ENCODE assay signal across 8 mouse cellular contexts in the genomic region with DNA sequence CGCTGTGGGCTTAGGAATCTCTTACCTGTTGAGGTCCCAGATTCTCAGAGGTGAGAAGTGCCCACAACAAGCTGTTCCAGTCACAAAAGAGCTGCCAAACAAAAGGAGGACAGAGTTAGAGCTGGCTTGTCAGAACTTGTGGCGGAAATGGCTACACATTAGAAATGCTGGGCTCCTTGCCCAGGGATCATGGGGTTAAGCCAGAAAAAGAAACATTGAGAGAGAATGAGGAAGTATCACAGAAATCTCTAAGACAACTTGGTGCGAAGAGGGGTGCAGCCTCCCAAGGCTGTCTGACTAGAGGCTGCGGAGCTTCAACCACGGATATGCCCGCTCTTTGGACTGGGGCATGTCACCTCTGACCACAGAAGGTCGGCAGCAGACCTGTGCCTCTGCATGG. TPM values are rescaled to one million over a fixed set of nuclear protein-coding genes. Genes with fewer than 3 reads are reported as not detected.
DNase-seq lines count a peak whose midpoint lies in the region; ATAC-seq and TF ChIP-seq lines count a peak whose summit lies in the region.

No protein-coding gene starts in this region.

- DNase-seq in kidney, adult 2 months, result peak; percentile 84
- DNase-seq in brain, adult 2 months (ENCODE audit: low read depth, low spot score), result peak; percentile 59
- DNase-seq in kidney, postnatal 0 days (ENCODE audit: low spot score), result peak; percentile 74
- peak; percentile 30 for DNase-seq in ovary, postnatal 14 days (ENCODE audit: low spot score)
- no peak for DNase-seq in embryo, embryonic 9.5 days (ENCODE audit: extremely low spot score)
- DNase-seq in midbrain, embryonic 14.5 days, result no peak
- DNase-seq in liver, embryonic 11.5 days (ENCODE audit: low spot score), result no peak

- no peak overlapping the region for H3K9ac ChIP-seq in kidney, embryonic 15.5 days
- H3K9ac ChIP-seq in kidney, postnatal 0 days (ENCODE audit: low read depth, low read length), result no peak overlapping the region
- no peak overlapping the region for H3K9ac ChIP-seq in midbrain, embryonic 14.5 days (replicated peaks; ENCODE audit: low read length)
- H3K9ac ChIP-seq in liver, embryonic 11.5 days (ENCODE audit: low read depth, low read length), result no peak overlapping the region

- no peak overlapping the region for H3K4me3 ChIP-seq in kidney, adult 2 months (ENCODE audit: insufficient read depth, low read depth, low read length)
- no peak overlapping the region for H3K4me3 ChIP-seq in kidney, embryonic 15.5 days (replicated peaks)
- H3K4me3 ChIP-seq in kidney, postnatal 0 days (replicated peaks; ENCODE audit: low read depth, low read length), result no peak overlapping the region
- H3K4me3 ChIP-seq in midbrain, embryonic 14.5 days (replicated peaks; ENCODE audit: low read depth, low read length), result no peak overlapping the region
- no peak overlapping the region for H3K4me3 ChIP-seq in liver, embryonic 11.5 days (ENCODE audit: low read depth, low read length)

- H3K27me3 ChIP-seq in kidney, adult 2 months (replicated peaks; ENCODE audit: control insufficient read depth, insufficient read depth, low read length), result no peaks in the 10 kb centered on the region
- H3K27me3 ChIP-seq in kidney, embryonic 15.5 days, result no peaks in the 10 kb centered on the region
- H3K27me3 ChIP-seq in kidney, postnatal 0 days (ENCODE audit: insufficient read depth, low read length), result no peaks in the 10 kb centered on the region
- H3K27me3 ChIP-seq in midbrain, embryonic 14.5 days (ENCODE audit: control insufficient read depth, insufficient read depth, low read length), result 0 out of 2 replicates have a peak, but pooled peaks cover 4% of the 10 kb centered on the region
- H3K27me3 ChIP-seq in liver, embryonic 11.5 days (replicated peaks; ENCODE audit: control insufficient read depth, insufficient read depth, low read length), result no peaks in the 10 kb centered on the region

- H3K27ac ChIP-seq in kidney, adult 2 months (ENCODE audit: insufficient read depth, low read depth, low read length), result no peak overlapping the region
- no peak overlapping the region for H3K27ac ChIP-seq in kidney, embryonic 15.5 days
- no peak overlapping the region for H3K27ac ChIP-seq in kidney, postnatal 0 days
- H3K27ac ChIP-seq in midbrain, embryonic 14.5 days (replicated peaks; ENCODE audit: low read depth, low read length), result no peak overlapping the region
- H3K27ac ChIP-seq in liver, embryonic 11.5 days (ENCODE audit: low read depth, low read length), result no peak overlapping the region

- WGBS in kidney, adult 2 months, result 33% methylated on average over 7 of the region's 7 CpGs
- WGBS in kidney, embryonic 15.5 days, result 69% methylated on average over 7 of the region's 7 CpGs
- WGBS in kidney, postnatal 0 days, result 51% methylated on average over 7 of the region's 7 CpGs
- WGBS in midbrain, embryonic 14.5 days, result 84% methylated on average over 7 of the region's 7 CpGs
- WGBS in liver, embryonic 11.5 days, result 62% methylated on average over 7 of the region's 7 CpGs

- no peaks in the 10 kb centered on the region for H3K36me3 ChIP-seq in kidney, adult 2 months (ENCODE audit: control insufficient read depth, insufficient read depth, low read length)
- H3K36me3 ChIP-seq in kidney, embryonic 15.5 days, result peaks cover 16% of the 10 kb centered on the region
- H3K36me3 ChIP-seq in kidney, postnatal 0 days (ENCODE audit: insufficient read depth, low read length), result no peaks in the 10 kb centered on the region
- peaks cover 8% of the 10 kb centered on the region; the same call in 1 of the 2 replicates for H3K36me3 ChIP-seq in midbrain, embryonic 14.5 days (ENCODE audit: control insufficient read depth, insufficient read depth, low read length)
- H3K36me3 ChIP-seq in liver, embryonic 11.5 days (ENCODE audit: control insufficient read depth, insufficient read depth, low read length), result no peaks in the 10 kb centered on the region

- ATAC-seq in kidney, embryonic 15.5 days (replicated peaks; ENCODE audit: low FRiP score), result no peak
- ATAC-seq in kidney, postnatal 0 days (replicated peaks; ENCODE audit: low FRiP score, low read depth), result no peak; the same call in 1 of the 2 replicates
- no peak for ATAC-seq in midbrain, embryonic 14.5 days (ENCODE audit: low FRiP score, low TSS enrichment)
- ATAC-seq in liver, embryonic 11.5 days (replicated peaks; ENCODE audit: low FRiP score), result no peak

- TF ChIP-seq CTCF in kidney, adult 2 months (conservative IDR thresholded peaks at IDR 0.05; ENCODE audit: insufficient read depth, insufficient read length, low read depth, low read length), result no peak
- TF ChIP-seq CTCF in kidney, postnatal 0 days (IDR thresholded peaks at IDR 0.05; ENCODE audit: low read depth), result no peak

- no peaks in the 10 kb centered on the region for H3K9me3 ChIP-seq in kidney, embryonic 15.5 days (replicated peaks)
- no peaks in the 10 kb centered on the region for H3K9me3 ChIP-seq in kidney, postnatal 0 days (replicated peaks; ENCODE audit: low read length)
- H3K9me3 ChIP-seq in midbrain, embryonic 14.5 days (ENCODE audit: control insufficient read depth, low read length), result no peaks in the 10 kb centered on the region
- no peaks in the 10 kb centered on the region for H3K9me3 ChIP-seq in liver, embryonic 11.5 days (ENCODE audit: control insufficient read depth, low read length)

- peaks cover 3% of the 10 kb centered on the region; the same call in 1 of the 2 replicates for H3K4me1 ChIP-seq in kidney, adult 2 months (ENCODE audit: control insufficient read depth, insufficient read depth, low read length)
- H3K4me1 ChIP-seq in kidney, embryonic 15.5 days, result peaks cover 14% of the 10 kb centered on the region
- no peaks in the 10 kb centered on the region; the same call in 1 of the 2 replicates for H3K4me1 ChIP-seq in kidney, postnatal 0 days (replicated peaks; ENCODE audit: insufficient read depth, low read length)
- H3K4me1 ChIP-seq in midbrain, embryonic 14.5 days (ENCODE audit: control insufficient read depth, insufficient read depth, low read length), result peaks cover 10% of the 10 kb centered on the region
- H3K4me1 ChIP-seq in liver, embryonic 11.5 days (replicated peaks; ENCODE audit: control insufficient read depth, insufficient read depth, low read length), result peaks cover 5% of the 10 kb centered on the region

- TF ChIP-seq POLR2A in kidney, adult 2 months (IDR thresholded peaks at IDR 0.05; ENCODE audit: low read depth, low read length), result no peak

- no peak overlapping the region for H3K4me2 ChIP-seq in kidney, embryonic 15.5 days
- no peak overlapping the region for H3K4me2 ChIP-seq in kidney, postnatal 0 days (ENCODE audit: low read length)
- H3K4me2 ChIP-seq in midbrain, embryonic 14.5 days (ENCODE audit: low read length), result no peak overlapping the region
- no peak overlapping the region for H3K4me2 ChIP-seq in liver, embryonic 11.5 days

RNA-seq across cellular contexts. Expression of a gene that starts 31.3 kb away (rescaled TPM):
- 10.9 and 16.3 TPM in 2 replicates for polyA plus RNA-seq in kidney, adult 2 months (2012; rRNA removed)
- polyA plus RNA-seq in kidney, embryonic 15.5 days (2015; fragmentation: Nextera tagmentation; extraction: Ambion mirVana), result 48.9 and 53.3 TPM in 2 replicates
- polyA plus RNA-seq in kidney, postnatal 0 days (2015; fragmentation: Nextera tagmentation; extraction: Ambion mirVana), result 48.6 and 49.2 TPM in 2 replicates
- polyA plus RNA-seq in midbrain, embryonic 14.5 days (2014; fragmentation: Nextera tagmentation; extraction: Ambion mirVana), result 57.0 and 68.6 TPM in 2 replicates
- polyA plus RNA-seq in liver, embryonic 11.5 days (2014; fragmentation: Nextera tagmentation; extraction: Ambion mirVana), result 34.7 and 36.8 TPM in 2 replicates

RNA-seq across cellular contexts. Expression of a gene that starts 31.4 kb away (rescaled TPM):
- polyA plus RNA-seq in kidney, adult 2 months (2012; rRNA removed), result 12.6 and 13.3 TPM in 2 replicates
- polyA plus RNA-seq in kidney, embryonic 15.5 days (2015; fragmentation: Nextera tagmentation; extraction: Ambion mirVana), result 18.9 and 19.9 TPM in 2 replicates
- 12.5 and 13.7 TPM in 2 replicates for polyA plus RNA-seq in kidney, postnatal 0 days (2015; fragmentation: Nextera tagmentation; extraction: Ambion mirVana)
- 11.9 and 14.2 TPM in 2 replicates for polyA plus RNA-seq in midbrain, embryonic 14.5 days (2014; fragmentation: Nextera tagmentation; extraction: Ambion mirVana)
- 15.2 TPM in 2 replicates for polyA plus RNA-seq in liver, embryonic 11.5 days (2014; fragmentation: Nextera tagmentation; extraction: Ambion mirVana)

Comparison
In these comparisons a context has a peak if more than half of its experiments do, and no peak if none do; other contexts are left out.
1. DNase-seq: peak in kidney, adult 2 months (single experiment), brain, adult 2 months (single experiment), kidney, postnatal 0 days (single experiment) and ovary, postnatal 14 days (single experiment); none in embryo, embryonic 9.5 days (single experiment), midbrain, embryonic 14.5 days (single experiment) and liver, embryonic 11.5 days (single experiment).